Mouse (Mus musculus): ENCODE data around the gene Slc29a3.

GRCm38 (mm10) chr10:60743681-60744080 is 8.9 kb downstream of the Slc29a3 start:
- TF ChIP-seq GATA1 (IDR thresholded peaks at IDR 0.05; ENCODE audit: borderline replicate concordance, low read length) (no peak), FLI1 (IDR thresholded peaks at IDR 0.05; ENCODE audit: low read length) (no peak)

Data from megakaryocyte, embryonic 14.5 days (primary cell).